Mouse (Mus musculus): Measurements from ENCODE around the gene Osbpl10. TPM values are rescaled to one million over a fixed set of nuclear protein-coding genes. Genes with fewer than 3 reads are reported as not detected.
A peak's percentile ranks its signal among the peaks of the same experiment; 100 is the strongest.

The Osbpl10 gene
- polyA plus RNA-seq, 1 experiment from 2014 or later = 0.07 TPM

GRCm38 (mm10) chr9:115042971-115043706, 64.8 kb downstream of the Osbpl10 start:
- H3K9me3 ChIP-seq (ENCODE audit: low read length) = no peaks in the 10 kb centered on the region
- no peak overlapping the region for H3K4me3 ChIP-seq (ENCODE audit: low read depth, low read length)
- no peak overlapping the region for H3K27ac ChIP-seq (ENCODE audit: low read depth)
- no peak overlapping the region for H3K4me2 ChIP-seq (ENCODE audit: low read depth, low read length)
- H3K36me3 ChIP-seq (replicated peaks; ENCODE audit: insufficient read depth, low read length) = no peaks in the 10 kb centered on the region
- TF ChIP-seq EP300 (IDR thresholded peaks at IDR 0.05; ENCODE audit: low read depth) = no peak
- no peak for TF ChIP-seq CTCF (IDR thresholded peaks at IDR 0.05; ENCODE audit: low read depth)
- H3K4me1 ChIP-seq (ENCODE audit: insufficient read depth) = peaks cover 3% of the 10 kb centered on the region; the same call in 1 of the 2 replicates
- ATAC-seq = no peak
- no peaks in the 10 kb centered on the region for H3K27me3 ChIP-seq (ENCODE audit: insufficient read depth, low read length)
- H3K9ac ChIP-seq (replicated peaks) = no peak overlapping the region
- DNase-seq = no peak
- WGBS (ENCODE audit: insufficient replicate concordance) = 79% methylated on average over 13 of the region's 13 CpGs

- Histone ChIP-seq H3K4me2 (ENCODE audit: low read depth, low read length) (no peak overlapping the region), H3K36me3 (replicated peaks; ENCODE audit: insufficient read depth, low read length) (no peaks in the 10 kb centered on the region), H3K4me1 (ENCODE audit: insufficient read depth) (peaks cover 3% of the 10 kb centered on the region; the same call in 1 of the 2 replicates), H3K27me3 (ENCODE audit: insufficient read depth, low read length) (no peaks in the 10 kb centered on the region), H3K27ac (ENCODE audit: low read depth) (no peak overlapping the region), H3K4me3 (ENCODE audit: low read depth, low read length) (no peak overlapping the region), H3K9me3 (ENCODE audit: low read length) (no peaks in the 10 kb centered on the region), H3K9ac (replicated peaks) (no peak overlapping the region)
- ATAC-seq (no peak), DNase-seq (peak; percentile 35)
- WGBS (ENCODE audit: insufficient replicate concordance) = 63% methylated on average over 8 of the region's 8 CpGs
- TF ChIP-seq EP300 (IDR thresholded peaks at IDR 0.05; ENCODE audit: low read depth) (no peak), CTCF (IDR thresholded peaks at IDR 0.05; ENCODE audit: low read depth) (peak; percentile 45)
Observed at GRCm38 (mm10) chr9:115043881-115044770, 65.8 kb downstream of the Osbpl10 start.

- no peak overlapping the region for H3K4me2 ChIP-seq (ENCODE audit: low read depth, low read length)
- no peaks in the 10 kb centered on the region for H3K9me3 ChIP-seq (ENCODE audit: low read length)
- WGBS (ENCODE audit: insufficient replicate concordance) = 62% methylated on average over 16 of the region's 16 CpGs
- H3K4me1 ChIP-seq (ENCODE audit: insufficient read depth) = peaks cover 3% of the 10 kb centered on the region; the same call in 1 of the 2 replicates
- no peak overlapping the region for H3K4me3 ChIP-seq (ENCODE audit: low read depth, low read length)
- DNase-seq (no peak), ATAC-seq (no peak)
- no peaks in the 10 kb centered on the region for H3K36me3 ChIP-seq (replicated peaks; ENCODE audit: insufficient read depth, low read length)
- no peak overlapping the region for H3K27ac ChIP-seq (ENCODE audit: low read depth)
- TF ChIP-seq CTCF (IDR thresholded peaks at IDR 0.05; ENCODE audit: low read depth) (no peak), EP300 (IDR thresholded peaks at IDR 0.05; ENCODE audit: low read depth) (no peak)
- no peaks in the 10 kb centered on the region for H3K27me3 ChIP-seq (ENCODE audit: insufficient read depth, low read length)
- H3K9ac ChIP-seq (replicated peaks) = no peak overlapping the region
Observed at GRCm38 (mm10) chr9:115045087-115045800, 66.9 kb downstream of the Osbpl10 start.

GRCm38 (mm10) chr9:115046701-115047100, 68.3 kb downstream of the Osbpl10 start:
- H3K27me3 ChIP-seq (ENCODE audit: insufficient read depth, low read length) = no peaks in the 10 kb centered on the region
- no peak overlapping the region for H3K4me3 ChIP-seq (ENCODE audit: low read depth, low read length)
- H3K4me1 ChIP-seq (ENCODE audit: insufficient read depth) = peaks cover 3% of the 10 kb centered on the region; the same call in 1 of the 2 replicates
- no peak overlapping the region for H3K4me2 ChIP-seq (ENCODE audit: low read depth, low read length)
- no peaks in the 10 kb centered on the region for H3K36me3 ChIP-seq (replicated peaks; ENCODE audit: insufficient read depth, low read length)
- no peak overlapping the region for H3K9ac ChIP-seq (replicated peaks)
- no peak overlapping the region for H3K27ac ChIP-seq (ENCODE audit: low read depth)
- ATAC-seq (no peak), DNase-seq (no peak)
- no peak for TF ChIP-seq CTCF (IDR thresholded peaks at IDR 0.05; ENCODE audit: low read depth)
- no peak for TF ChIP-seq EP300 (IDR thresholded peaks at IDR 0.05; ENCODE audit: low read depth)
- no peaks in the 10 kb centered on the region for H3K9me3 ChIP-seq (ENCODE audit: low read length)
- WGBS (ENCODE audit: insufficient replicate concordance) = 81% methylated on average over 8 of the region's 8 CpGs

- H3K9me3 ChIP-seq (ENCODE audit: low read length) = no peaks in the 10 kb centered on the region
- TF ChIP-seq CTCF (IDR thresholded peaks at IDR 0.05; ENCODE audit: low read depth) = no peak
- peak; percentile 83 for TF ChIP-seq EP300 (IDR thresholded peaks at IDR 0.05; ENCODE audit: low read depth)
- H3K27me3 ChIP-seq (ENCODE audit: insufficient read depth, low read length) = no peaks in the 10 kb centered on the region
- H3K27ac ChIP-seq (ENCODE audit: low read depth) = peak overlapping the region; percentile 44; the same call in 1 of the 2 replicates
- no peak overlapping the region for H3K4me3 ChIP-seq (ENCODE audit: low read depth, low read length)
- 62% methylated on average over 10 of the region's 10 CpGs for WGBS (ENCODE audit: insufficient replicate concordance)
- H3K36me3 ChIP-seq (replicated peaks; ENCODE audit: insufficient read depth, low read length) = no peaks in the 10 kb centered on the region
- H3K4me1 ChIP-seq (ENCODE audit: insufficient read depth) = peaks cover 3% of the 10 kb centered on the region; the same call in 1 of the 2 replicates
- H3K4me2 ChIP-seq (ENCODE audit: low read depth, low read length) = no peak overlapping the region
- ATAC-seq (peak; percentile 47; the same call in 1 of the 2 replicates), DNase-seq (no peak)
- no peak overlapping the region for H3K9ac ChIP-seq (replicated peaks)
Observed at GRCm38 (mm10) chr9:115048340-115048739, 70.0 kb downstream of the Osbpl10 start.

Measured in liver, postnatal 0 days (tissue).